Mouse (Mus musculus) layer of hippocampus, adult 9-11 months (tissue): ENCODE results near the gene Rpl28.
"Not testable (repeated sequence)": the region's sequence is repeated elsewhere in the genome, so short reads cannot be mapped to it uniquely, and the experiment has no call there.

Experiments
- DNase-seq: peaks from one replicate; pipeline ENCODE4 v3.0.0; 2022

The Rpl28 gene

GRCm38 (mm10) chr7:4783667-4784268, 8.9 kb upstream of the Rpl28 start:
- no peak for DNase-seq

- DNase-seq: peak; percentile 31
These were observed 3.9 kb upstream of the Rpl28 start for GRCm38 (mm10) chr7:4788499-4789435.

DNA sequence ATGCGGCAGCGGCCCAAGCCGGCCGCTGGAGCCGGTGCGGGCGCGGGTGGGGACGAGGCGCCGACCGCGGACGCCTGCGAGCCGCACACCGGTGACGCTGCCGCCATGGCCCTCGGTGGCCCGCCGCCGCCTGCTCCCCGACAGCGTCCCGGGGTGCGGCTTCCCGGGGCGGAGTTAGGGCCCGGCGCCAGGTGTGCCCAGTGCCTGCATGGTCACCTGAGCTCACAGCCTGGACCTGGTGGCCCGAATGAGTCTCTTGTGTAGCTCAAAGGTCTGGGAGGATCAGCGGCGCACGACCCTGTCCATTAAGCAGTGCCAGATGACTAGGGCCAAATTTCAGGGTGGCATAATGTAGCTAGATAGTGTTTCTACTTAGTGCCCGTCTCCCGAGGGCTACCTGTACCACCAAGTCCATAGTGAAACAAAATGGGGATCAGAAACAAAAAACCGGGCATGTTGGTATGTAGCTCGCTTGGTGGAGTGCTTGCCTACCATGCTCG, 3.2 kb upstream of the Rpl28 start, which contains the start of gene Tmem238:
Gene Tmem238, minus strand, starts transcription at position 221 of the 500 bp plus-strand sequence.
- no peak for DNase-seq

DNA sequence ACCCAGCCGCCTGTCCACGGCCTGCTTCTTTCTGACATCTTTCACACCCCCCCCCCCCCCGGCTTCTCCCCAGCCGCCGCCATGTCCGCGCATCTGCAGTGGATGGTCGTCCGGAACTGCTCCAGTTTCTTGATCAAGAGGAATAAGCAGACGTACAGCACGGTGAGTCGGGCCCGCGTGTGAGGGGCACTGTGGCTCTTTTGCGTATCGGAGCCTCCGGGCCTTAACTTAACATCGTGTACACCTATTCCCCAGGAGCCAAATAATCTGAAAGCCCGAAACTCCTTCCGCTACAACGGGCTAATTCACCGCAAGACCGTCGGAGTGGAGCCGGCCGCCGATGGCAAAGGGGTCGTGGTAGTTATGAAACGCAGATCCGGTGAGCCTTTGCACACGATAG, 574 bp downstream of the Rpl28 start:
- not testable (repeated sequence) for DNase-seq

DNA sequence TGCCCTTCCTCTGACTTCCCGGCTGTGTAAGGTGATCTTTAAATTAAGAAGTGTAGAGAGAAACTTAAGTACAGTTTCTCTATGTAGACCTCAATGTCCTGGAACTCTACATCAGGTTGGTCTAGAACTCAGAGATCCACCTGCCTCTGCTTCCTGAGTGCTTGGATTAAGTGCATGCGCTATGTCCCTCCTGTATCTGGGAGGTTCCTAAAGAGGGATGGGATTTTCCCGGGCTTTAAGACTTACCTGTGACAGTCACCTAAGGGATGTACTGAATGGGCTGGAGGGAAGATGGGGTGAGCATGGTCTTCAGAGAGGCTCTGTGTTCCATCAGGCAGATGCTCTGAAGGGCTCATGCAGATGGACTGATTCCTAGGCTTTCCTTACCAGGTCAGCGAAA, 1.0 kb downstream of the Rpl28 start:
- DNase-seq: no peak

DNA sequence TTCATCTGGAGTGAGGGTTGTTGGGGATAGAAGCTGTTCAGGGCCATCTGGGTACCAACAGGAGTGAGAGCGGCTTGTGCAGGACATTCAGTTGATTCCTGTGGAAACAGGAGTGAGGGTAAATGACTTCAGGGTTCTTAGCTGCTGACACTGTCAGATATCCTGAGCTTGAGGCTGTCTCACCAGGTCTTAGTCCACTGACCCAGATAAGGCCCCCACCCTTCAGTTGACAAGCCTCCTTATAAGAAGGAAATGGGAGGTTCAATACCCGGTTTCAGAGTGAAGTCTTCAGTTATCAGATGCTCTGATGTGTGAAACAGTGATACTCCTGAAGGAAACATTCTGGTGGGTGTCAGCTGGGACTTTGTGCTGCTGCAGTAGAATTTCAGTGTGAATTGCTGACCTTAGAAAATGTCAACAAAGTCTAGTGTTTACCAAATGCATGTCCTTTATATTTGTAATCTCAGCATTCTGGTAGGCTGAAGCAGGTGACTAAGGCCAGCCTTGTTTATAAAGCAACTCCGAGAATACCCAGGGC, 2.0 kb downstream of the Rpl28 start:
- no peak for DNase-seq

DNA sequence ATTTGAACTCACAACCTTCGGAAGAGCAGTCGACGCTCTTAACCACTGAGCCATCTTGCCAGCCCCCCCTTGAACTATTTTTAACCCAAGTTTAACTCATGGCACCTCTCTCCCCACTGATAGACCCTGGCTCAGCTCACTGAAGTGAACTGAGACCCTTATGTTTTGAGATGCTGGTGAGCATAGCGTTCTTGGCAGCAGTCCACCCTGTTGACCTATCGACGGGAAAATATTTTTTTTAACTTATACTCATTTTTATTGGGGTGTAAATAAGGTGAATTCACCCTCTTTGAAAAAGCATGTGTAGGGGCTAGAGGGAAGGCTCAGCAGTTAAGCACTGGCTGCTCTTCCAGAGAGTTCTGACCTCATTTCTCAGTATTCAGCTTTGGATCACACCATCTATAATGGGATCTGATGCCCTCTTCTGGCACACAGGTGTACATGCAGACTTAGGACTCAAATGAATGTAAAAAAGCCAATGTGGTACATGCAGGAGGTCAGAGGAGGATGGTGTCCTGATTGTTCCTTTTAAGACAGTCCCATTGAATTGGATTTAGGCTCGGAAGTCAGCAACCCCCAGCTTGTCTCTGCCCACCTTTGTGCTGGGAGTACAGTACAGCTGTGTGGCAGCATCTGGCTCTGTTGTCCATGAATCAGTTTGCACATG, 3.2 kb downstream of the Rpl28 start:
- DNase-seq: peak; percentile 31

- DNase-seq: no peak
These were observed 9.6 kb downstream of the Rpl28 start for GRCm38 (mm10) chr7:4802247-4802646.

- DNase-seq: no peak
These were observed 14.0 kb downstream of the Rpl28 start for GRCm38 (mm10) chr7:4806716-4807115.

GRCm38 (mm10) chr7:4811131-4811530, 18.5 kb downstream of the Rpl28 start:
- not testable (repeated sequence) for DNase-seq

GRCm38 (mm10) chr7:4811842-4812302, 19.2 kb downstream of the Rpl28 start:
- peak; percentile 46 for DNase-seq

- DNase-seq: peak; percentile 99
These were observed 19.8 kb downstream of the Rpl28 start, which contains the start of gene Ube2s for GRCm38 (mm10) chr7:4812303-4813104. TSS of gene Ube2s (minus strand) at chr7:4812590.

DNA sequence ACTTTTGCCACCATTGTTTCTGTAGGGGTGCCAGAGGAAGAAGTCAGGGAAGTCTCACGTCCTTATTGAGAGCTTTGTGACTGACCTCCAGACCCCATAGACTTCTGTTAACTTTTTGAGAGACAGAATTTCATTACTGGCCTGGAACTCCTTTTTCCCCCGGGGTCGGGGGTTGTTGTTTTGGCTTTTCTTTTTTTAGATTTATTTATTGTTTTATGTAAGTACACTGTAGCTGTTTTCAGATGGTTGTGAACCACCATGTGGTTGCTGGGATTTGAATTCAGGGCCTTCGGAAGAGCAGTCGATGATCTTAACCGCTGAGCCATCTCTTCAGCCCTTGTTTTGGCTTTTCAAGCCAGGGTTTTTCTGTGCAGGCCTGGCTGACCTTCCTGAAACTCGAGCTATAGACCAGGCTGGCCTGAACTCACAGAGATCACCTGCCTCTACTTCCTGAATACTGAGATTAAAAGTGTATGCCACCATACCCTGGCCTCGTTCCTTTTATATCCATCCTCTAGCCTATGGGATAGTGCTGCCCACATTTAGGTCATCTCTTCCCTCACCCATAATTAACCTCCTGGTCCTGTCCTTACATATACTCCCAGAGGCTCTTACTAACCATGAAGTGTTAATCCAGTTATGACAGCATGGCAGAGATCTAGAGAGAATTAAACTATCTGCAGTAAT, 20.6 kb downstream of the Rpl28 start:
- no peak for DNase-seq

- no peak for DNase-seq
These were observed 23.9 kb downstream of the Rpl28 start for GRCm38 (mm10) chr7:4816559-4816958.

DNA sequence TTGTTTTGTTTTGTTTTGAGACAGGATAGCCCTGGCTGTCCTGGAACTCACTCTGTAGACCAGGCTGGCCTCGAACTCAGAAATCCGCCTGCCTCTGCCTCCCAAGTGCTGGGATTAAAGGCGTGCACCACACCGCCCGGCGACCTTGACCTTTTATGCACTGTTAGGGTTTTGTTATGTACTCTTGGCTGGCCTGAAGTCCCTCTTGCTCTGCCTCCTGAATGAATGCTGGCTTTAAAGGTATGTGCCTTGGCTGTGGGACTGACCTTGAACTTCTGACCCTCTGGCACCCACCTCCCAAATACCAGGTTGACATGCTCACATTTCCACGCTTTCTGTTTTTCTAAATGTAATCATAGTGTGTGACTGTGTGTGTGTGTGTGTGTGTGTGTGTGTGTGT, 28.3 kb downstream of the Rpl28 start:
- not testable (repeated sequence) for DNase-seq

GRCm38 (mm10) chr7:4821690-4822089, 29.0 kb downstream of the Rpl28 start:
- DNase-seq: peak; percentile 75

DNA sequence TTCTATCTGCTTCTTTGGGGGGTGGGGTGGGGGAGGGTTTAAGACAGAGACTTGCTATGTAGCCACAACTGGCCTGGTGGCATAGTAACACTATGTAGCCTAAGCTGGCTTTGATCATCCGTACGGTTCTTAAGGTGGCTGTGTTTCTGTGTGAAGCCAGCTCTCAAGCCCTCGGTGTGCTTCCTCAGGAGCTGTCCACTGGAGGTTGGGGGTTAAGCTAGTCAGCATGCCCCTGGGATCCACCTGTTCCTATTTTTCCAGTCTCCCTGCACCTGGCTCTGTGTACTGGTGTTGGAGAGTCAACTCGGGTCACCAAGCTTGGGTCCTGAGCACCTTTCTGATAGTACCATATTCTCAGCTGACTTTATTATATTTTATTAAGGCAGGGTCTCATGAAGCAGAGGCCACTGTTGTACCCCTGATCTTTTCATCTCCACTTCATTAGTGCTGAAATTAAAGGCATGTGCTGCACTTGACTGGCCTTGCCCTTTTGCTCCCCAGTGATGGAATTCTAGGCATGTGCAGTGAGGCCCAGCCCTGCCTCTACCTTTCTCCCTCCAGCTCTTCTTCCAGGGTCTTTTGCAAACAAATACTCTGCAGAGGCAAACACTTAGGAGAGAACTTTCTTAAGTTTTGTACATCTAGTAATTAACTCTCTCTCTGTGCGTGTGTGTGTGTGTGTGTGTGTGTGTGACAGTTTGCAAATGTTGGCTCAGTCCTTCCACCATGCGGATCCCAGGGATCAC, 29.7 kb downstream of the Rpl28 start:
- no peak for DNase-seq

- DNase-seq: no peak
These were observed 32.7 kb downstream of the Rpl28 start for GRCm38 (mm10) chr7:4825365-4825764.

GRCm38 (mm10) chr7:4830476-4830875, 37.8 kb downstream of the Rpl28 start:
- DNase-seq: no peak

DNA sequence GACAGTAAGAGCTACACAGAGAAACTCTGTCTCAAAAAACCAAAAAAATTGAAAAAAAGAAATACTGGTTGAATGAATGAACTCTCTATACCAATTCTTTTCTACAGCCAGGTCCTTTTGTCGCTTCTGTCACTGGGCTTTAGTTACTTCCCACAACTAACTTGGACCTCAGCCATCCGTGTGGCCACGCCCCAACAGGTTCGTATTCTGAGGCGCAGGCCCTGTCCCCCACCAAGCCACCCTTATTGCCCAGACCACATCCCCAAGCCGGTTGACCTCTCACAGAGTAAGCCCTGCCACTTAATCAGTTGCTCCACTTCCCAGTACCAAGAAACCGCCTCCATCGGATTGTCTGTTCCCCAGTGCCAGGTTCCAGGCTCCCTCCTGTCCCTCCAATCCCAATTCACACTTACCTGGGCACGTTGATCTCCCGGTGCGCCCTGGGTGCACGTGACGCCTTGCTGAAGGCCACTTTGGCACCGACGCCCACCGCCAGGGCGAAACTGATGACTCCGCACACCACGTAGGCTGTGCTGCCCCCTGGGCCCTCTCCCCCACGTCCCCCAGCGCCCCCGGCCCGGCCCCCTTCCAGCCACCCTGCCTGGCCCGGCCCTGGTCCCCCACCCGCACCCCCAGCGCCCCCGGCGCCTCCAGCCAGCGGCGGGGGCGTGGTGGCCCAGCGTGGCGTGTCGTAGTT, 43.1 kb downstream of the Rpl28 start:
- DNase-seq: no peak
